Mouse (Mus musculus) spleen, postnatal 10 days (tissue): Measurements from ENCODE around the gene Cers6.

Experiments used
- DNase-seq, 2 experiments: peaks; one replicate each; pipeline ENCODE4 v3.0.0; 2021 to 2022; ENCODE audit warnings: low spot score in 2 of 2

The Cers6 gene

GRCm38 (mm10) chr2:68960060-68960459, 98.8 kb downstream of the Cers6 start:
- no peak for DNase-seq

- no peak for DNase-seq
These were observed 99.4 kb downstream of the Cers6 start for GRCm38 (mm10) chr2:68960620-68961019.

- no peak for DNase-seq
These were observed 105.1 kb downstream of the Cers6 start for GRCm38 (mm10) chr2:68966360-68966759.

GRCm38 (mm10) chr2:68968028-68968427, 106.8 kb downstream of the Cers6 start:
- DNase-seq, result no peak

- DNase-seq, result no peak
These were observed 110.6 kb downstream of the Cers6 start for GRCm38 (mm10) chr2:68971840-68972239.

- no peak for DNase-seq
These were observed 112.5 kb downstream of the Cers6 start for GRCm38 (mm10) chr2:68973753-68974152.

GRCm38 (mm10) chr2:68975286-68975685, 114.0 kb downstream of the Cers6 start:
- no peak for DNase-seq

GRCm38 (mm10) chr2:68975780-68976179, 114.5 kb downstream of the Cers6 start:
- no peak for DNase-seq

GRCm38 (mm10) chr2:68978244-68978643, 117.0 kb downstream of the Cers6 start:
- no peak for DNase-seq

GRCm38 (mm10) chr2:68978660-68979604, 117.7 kb downstream of the Cers6 start:
- no peak for DNase-seq

GRCm38 (mm10) chr2:68981302-68981701, 120.1 kb downstream of the Cers6 start:
- no peak for DNase-seq

- no peak for DNase-seq
These were observed 120.6 kb downstream of the Cers6 start for GRCm38 (mm10) chr2:68981756-68982409.

- DNase-seq, result no peak
These were observed 121.7 kb downstream of the Cers6 start for GRCm38 (mm10) chr2:68982979-68983378.

GRCm38 (mm10) chr2:68983431-68983830, 122.2 kb downstream of the Cers6 start:
- no peak for DNase-seq

- no peak for DNase-seq
These were observed 127.9 kb downstream of the Cers6 start for GRCm38 (mm10) chr2:68989117-68989516.

GRCm38 (mm10) chr2:68992629-68993028, 131.4 kb downstream of the Cers6 start:
- DNase-seq, result no peak

GRCm38 (mm10) chr2:68994441-68994840, 133.2 kb downstream of the Cers6 start:
- DNase-seq, result no peak

- DNase-seq, result no peak
These were observed 134.5 kb downstream of the Cers6 start for GRCm38 (mm10) chr2:68995723-68996122.

- no peak for DNase-seq
These were observed 135.0 kb downstream of the Cers6 start for GRCm38 (mm10) chr2:68996268-68996667.

GRCm38 (mm10) chr2:69004001-69004400, 142.8 kb downstream of the Cers6 start:
- no peak for DNase-seq

GRCm38 (mm10) chr2:69011392-69011791, 150.2 kb downstream of the Cers6 start:
- DNase-seq, result no peak

GRCm38 (mm10) chr2:69011860-69012259, 150.6 kb downstream of the Cers6 start:
- no peak for DNase-seq

- no peak for DNase-seq
These were observed 153.0 kb downstream of the Cers6 start for GRCm38 (mm10) chr2:69014241-69014640.
